Mouse (Mus musculus) adrenal gland, adult (tissue): ENCODE results near the gene B4gat1.

ENCODE experiments used
- DNase-seq, 2 experiments: peaks; one replicate each; pipeline ENCODE4 v3.0.0; 2022 to 2023; ENCODE audit warnings: low spot score in 1 of 2; ENCODE audit not compliant: inconsistent age in 2 of 2

Gene B4gat1

DNA sequence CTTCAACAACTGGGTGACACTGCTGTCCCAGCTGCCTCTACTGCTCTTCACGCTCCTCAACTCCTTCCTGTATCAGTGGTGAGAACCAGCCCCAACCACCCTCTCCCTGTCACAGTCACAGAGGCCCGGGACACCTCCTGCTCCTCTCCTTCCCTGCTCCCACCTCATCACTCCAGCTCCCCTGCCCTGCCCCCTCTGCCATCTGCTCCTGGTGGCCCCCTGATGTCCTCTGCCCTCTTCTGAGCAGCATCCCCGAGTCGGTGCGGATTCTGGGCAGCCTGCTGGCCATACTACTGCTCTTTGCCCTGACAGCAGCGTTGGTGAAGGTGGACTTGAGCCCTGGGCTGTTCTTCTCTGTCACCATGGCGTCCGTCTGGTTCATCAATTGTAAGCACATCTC, 12.5 kb upstream of the B4gat1 start:
- peak in 1 of 2 experiments; percentile 30 for DNase-seq

GRCm38 (mm10) chr19:5032686-5033085, 5.9 kb upstream of the B4gat1 start:
- no peak for DNase-seq

GRCm38 (mm10) chr19:5036577-5036976, 2.0 kb upstream of the B4gat1 start:
- no peak for DNase-seq

GRCm38 (mm10) chr19:5037678-5038571, 701 bp upstream of the B4gat1 start:
- DNase-seq, result peak; percentile 86 to 95

DNA sequence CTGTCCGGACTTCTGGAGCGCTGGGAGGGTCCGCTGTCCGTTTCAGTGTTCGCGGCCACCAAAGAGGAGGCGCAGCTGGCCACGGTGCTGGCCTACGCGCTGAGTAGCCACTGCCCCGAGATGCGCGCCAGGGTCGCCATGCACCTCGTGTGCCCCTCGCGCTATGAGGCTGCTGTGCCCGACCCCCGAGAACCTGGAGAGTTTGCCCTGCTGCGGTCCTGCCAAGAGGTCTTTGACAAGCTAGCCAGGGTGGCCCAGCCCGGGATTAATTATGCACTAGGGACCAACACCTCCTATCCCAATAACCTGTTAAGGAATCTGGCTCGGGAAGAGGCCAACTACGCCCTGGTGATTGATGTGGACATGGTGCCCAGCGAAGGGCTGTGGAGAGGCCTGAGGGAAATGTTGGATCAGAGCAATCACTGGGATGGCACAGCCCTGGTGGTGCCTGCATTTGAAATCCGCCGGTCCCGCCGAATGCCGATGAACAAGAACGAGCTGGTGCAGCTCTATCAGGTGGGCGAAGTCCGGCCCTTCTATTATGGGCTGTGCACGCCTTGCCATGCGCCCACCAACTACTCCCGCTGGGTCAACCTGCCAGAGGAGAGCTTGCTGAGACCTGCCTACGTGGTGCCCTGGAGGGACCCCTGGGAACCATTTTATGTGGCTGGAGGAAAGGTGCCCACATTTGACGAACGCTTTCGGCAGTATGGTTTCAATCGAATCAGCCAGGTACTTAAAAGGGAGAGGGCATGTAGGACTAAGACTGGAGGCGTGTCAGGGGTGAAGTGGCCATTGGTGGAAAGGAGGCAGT, 882 bp downstream of the B4gat1 start:
- DNase-seq, result peak; percentile 47 to 68

- peak; percentile 92 to 97 for DNase-seq
These were observed 2.4 kb downstream of the B4gat1 start, which contains the start of gene Brms1 for GRCm38 (mm10) chr19:5040862-5041523. Brms1 (plus strand) TSS chr19:5041354.

- no peak for DNase-seq
These were observed 3.0 kb downstream of the B4gat1 start for GRCm38 (mm10) chr19:5041588-5041987.

GRCm38 (mm10) chr19:5045531-5045930, 6.9 kb downstream of the B4gat1 start:
- no peak for DNase-seq

DNA sequence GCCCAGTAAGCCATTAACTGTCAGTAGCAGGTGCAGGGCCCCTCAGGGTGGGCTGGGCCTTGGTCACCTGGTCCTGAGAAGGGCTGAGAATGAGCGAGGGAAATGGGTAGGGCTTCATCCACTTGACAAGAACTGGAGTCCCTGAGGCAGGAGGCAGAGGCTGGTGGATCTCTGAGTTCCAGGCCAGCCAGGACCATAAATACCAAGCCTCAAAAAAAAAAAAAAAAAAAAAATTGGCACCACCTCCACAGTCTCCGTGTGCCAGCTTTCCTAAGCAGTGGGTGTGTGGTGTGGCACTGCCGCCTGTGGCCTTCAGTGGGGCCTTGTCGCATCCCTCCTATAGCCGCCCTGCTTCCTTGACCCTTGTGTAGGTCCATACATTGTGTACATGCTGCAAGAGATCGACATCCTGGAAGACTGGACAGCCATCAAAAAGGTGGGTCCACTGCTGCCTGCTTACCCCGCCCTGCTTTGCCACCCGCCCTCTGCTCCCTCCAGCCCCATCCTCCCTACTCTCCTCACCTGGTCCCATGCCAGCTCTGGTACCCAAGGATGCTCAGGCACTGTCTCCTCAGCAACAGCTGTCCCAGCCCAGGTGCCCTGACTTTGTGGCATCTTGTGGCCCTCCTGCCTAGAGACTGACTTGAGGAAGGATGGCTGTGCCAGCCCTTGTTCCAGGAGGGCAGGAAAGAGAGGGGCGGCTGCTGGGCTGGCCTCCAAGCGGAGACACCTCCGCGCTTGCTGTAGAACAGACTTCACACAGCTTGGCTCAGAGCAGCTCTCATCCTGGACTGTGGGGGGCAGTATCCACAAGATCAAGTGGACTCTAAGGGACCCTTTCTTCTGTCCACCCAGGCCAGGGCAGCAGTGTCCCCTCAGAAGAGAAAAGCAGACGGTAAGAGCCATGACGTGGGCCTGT, 9.8 kb downstream of the B4gat1 start:
- no peak for DNase-seq

GRCm38 (mm10) chr19:5049325-5049724, 10.7 kb downstream of the B4gat1 start:
- DNase-seq, result no peak

- DNase-seq, result peak; percentile 82 to 92
These were observed 11.7 kb downstream of the B4gat1 start, which contains the start of gene Rin1 for GRCm38 (mm10) chr19:5050047-5050905. Rin1 (plus strand) TSS chr19:5050481.

DNA sequence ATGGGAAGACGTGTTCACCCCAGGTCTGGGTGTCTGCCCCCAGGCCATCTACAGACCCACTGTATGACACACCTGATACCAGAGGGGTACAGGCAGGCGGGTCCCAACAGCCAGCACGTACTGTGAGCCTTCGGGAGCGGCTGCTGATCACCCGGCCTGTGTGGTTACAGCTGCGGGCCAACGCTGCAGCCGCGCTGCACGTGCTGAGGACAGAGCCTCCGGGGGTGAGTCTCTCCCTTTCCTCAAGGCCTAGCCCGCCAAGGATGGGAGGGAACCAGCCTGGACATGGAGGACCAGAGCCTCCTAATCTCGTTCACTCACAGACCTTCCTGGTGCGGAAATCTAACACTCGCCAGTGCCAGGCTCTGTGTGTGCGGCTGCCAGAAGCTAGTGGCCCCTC, 12.4 kb downstream of the B4gat1 start:
- DNase-seq, result peak in 1 of 2 experiments; percentile 48

- DNase-seq, result peak in 1 of 2 experiments; percentile 33
These were observed 12.9 kb downstream of the B4gat1 start for GRCm38 (mm10) chr19:5051515-5051914.

- no peak for DNase-seq
These were observed 13.7 kb downstream of the B4gat1 start for GRCm38 (mm10) chr19:5052166-5052822.

DNA sequence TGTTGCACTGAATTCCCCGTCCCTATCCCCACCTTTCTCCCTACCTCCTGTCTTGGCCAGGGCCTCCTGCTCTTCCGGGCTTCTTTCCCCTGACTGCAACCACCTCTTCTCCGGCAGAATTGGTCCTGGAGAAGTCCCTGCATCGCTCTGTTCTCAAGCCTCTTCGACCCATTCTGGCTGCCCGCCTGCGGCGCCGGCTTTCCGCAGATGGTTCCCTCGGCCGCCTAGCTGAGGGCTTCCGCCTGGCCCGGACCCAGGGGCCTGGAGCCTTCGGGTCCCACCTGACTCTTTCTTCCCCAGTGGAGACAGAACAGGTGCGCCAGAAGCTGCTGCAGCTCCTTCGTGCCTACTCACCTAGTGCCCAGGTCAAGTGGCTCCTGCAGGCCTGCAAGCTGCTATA, 14.2 kb downstream of the B4gat1 start:
- DNase-seq, result no peak

DNA sequence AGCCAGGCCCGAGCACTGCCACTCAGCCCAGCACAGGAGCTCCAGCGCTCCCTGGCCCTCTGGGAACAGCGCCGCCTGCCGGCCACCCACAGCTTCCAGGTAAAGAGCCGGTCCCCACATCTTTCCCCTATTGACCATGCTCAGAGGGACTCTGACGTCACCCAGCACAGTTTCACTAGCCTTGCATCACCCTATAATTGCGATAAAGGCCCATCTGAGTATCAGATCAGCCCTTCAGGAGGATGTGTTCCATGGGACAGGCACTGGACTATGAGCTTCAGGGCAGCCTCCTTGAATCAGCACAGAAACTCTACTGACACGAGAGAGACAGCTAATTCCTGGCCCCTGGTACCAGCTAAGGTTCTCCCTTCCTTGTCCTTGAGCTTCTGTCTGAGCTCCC, 15.3 kb downstream of the B4gat1 start:
- peak; percentile 57 to 82 for DNase-seq

DNA sequence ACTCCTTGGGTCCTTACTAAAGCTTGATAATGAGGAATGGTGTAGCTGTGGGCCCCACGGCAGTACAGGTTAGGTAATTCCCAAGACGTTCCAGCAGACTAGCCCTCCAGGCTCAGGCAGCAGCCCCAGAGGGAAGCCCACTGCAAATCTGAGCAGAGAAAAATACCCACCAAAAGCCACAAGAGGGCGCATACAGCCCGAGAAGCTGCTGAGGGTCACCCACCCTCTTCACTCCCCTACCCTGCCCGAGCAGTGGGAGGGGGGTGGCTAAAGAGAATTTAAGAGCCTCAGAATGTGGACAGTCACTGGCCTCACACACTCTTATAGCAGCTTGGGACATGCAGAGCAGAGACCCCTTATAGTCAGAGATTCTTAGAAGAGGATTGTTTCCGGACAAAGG, 17.6 kb downstream of the B4gat1 start:
- DNase-seq, result peak in 1 of 2 experiments; percentile 61

DNA sequence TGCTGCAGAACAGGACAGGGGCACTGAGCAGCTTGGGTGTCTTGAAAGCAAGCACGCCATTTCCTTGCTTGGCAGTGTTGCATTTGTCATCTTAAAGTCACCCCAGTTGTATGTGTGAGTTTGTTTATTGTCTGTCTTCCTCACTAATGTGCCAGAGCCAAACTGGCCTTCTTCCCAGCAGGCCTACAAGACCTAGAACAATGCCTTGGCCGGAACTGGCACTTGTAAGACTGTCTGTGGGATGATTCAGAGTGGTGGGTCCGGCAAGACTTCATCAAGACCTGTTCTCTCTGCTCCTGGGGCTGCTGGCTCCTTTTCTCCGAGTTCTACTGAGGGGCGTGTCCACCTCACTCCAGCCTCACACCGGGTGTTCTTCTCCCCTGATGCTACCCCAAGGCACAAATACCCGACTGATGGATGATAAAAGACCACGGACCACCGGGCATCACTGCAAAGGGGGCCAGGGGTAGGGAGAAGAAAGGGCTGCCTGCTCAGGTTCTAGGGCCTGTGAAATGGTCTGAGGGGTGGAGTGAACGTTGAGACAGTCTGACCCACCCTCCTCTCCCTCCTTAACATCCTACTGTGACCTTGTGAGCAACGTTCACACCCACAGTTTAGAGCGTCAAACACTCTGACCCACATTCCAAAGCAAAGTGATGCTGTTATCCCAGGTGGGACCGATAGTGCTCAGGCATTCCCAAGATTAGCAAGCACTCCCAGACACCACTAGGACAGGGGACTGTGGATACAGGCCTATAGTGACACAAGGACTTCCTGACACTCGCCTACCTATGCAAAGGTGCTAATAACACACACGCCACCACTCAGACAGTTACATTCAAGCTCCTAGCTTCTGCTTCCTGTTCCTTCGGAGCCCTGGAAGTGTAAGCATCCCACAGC, 19.5 kb downstream of the B4gat1 start:
- no peak for DNase-seq
